Mouse (Mus musculus): ENCODE measurements around the gene Ncapd2.

DNA sequence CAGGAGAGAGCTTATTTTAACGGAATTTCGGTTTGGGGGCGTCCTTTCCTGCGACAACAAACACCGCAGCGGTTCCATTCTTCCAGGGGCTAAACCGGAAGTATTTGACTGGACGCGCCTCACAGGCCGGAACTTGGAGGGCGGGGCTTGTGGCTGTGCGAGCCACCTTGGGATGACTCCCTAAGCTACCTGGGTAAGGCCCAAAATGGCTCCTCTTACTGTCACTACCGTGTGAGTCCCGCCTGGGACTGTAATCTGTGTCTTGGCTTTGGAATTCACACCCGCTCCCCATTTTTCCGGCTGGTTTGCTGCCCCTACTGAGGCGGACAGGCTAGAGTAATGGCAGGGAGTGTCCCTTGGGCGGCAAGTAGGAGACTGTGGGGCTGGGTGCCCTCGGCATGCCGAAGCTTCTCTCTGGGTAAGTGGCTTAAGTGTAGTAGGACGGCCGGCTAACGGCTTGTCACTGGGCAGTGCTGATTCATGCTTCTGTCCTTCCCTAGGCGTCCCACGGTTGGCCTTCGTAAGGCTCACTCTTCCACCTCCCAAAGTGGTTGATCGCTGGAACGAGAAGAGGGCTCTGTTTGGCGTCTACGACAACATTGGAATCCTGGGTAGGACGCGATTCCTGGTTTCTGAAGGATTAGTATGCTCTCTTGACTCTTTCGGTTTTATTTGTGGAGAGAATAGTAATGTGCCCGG, 664 bp upstream of the Ncapd2 start:
- TF ChIP-seq GATA1 (IDR thresholded peaks at IDR 0.05; ENCODE audit: borderline replicate concordance, low read length) (no peak), FLI1 (IDR thresholded peaks at IDR 0.05; ENCODE audit: low read length) (no peak)

All from megakaryocyte, embryonic 14.5 days (primary cell).